Mouse (Mus musculus) midbrain, embryonic 10.5 days (tissue): ENCODE measurements at regions not wholly inside any gene's neighbourhood (a gene's known extent, or its start where the extent isn't known, plus 50 kb on each side); places are given as distances from the start of the nearest gene placed in this dataset.

Experiments used
- DNase-seq: peaks from one replicate; pipeline ENCODE4 v3.0.0-alpha.2; 2017; ENCODE audit warnings: low spot score
- H3K27ac ChIP-seq: fragments of 300-500 bp; sonication (generic); replicated peaks from 2 replicates; pipeline ENCODE4 v1.5.1; 2016; ENCODE audit warnings: mild to moderate bottlenecking
- H3K27me3 ChIP-seq: fragments of 300-500 bp; sonication (generic); 2 replicates; pipeline ENCODE4 v1.6.1; 2016; ENCODE audit warnings: low read depth, mild to moderate bottlenecking; ENCODE audit not compliant: poor library complexity, severe bottlenecking
- H3K36me3 ChIP-seq: fragments of 300-500 bp; sonication (generic); 2 replicates; pipeline ENCODE4 v1.6.1; 2016; ENCODE audit warnings: mild to moderate bottlenecking, moderate library complexity
- H3K4me1 ChIP-seq: fragments of 300-500 bp; sonication (generic); 2 replicates; pipeline ENCODE4 v1.6.1; 2016
- H3K4me3 ChIP-seq: fragments of 300-500 bp; sonication (generic); 2 replicates; pipeline ENCODE4 v1.5.1; 2016; ENCODE audit warnings: mild to moderate bottlenecking, moderate library complexity
- H3K9me3 ChIP-seq: fragments of 300-500 bp; sonication (generic); replicated peaks from 2 replicates; pipeline ENCODE4 v1.6.1; 2016; ENCODE audit warnings: mild to moderate bottlenecking
- WGBS: fragments of 180-500 bp; shearing (Covaris S2); methylation state at CpG from one replicate; pipeline ENCODE4 v1.1.7; 2016; 5-methylcytosine and 5-hydroxymethylcytosine counted together

DNA sequence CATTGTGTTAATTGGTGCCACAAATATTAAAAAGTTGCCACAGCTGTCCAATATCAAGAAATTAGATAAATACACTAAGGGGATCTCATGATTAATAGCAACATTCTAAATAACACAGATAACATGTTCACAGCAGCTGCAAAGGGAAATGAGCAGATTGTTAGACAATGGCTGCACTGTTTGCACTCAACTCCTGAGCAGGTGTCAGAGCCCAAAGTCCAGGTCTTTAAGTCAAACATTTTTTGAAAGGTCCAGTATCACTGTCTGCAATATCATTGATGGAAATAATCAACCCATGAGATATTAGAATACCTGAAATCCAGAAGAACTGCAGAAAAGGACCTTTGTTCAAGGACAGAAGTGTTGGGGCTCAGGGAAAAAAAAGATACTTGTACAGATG lies 53.4 kb upstream of the Enpp6 start:
- peaks cover 4% of the 10 kb centered on the region; the same call in 1 of the 2 replicates for H3K9me3 ChIP-seq
- peaks cover 9% of the 10 kb centered on the region for H3K4me1 ChIP-seq
- H3K36me3 ChIP-seq = no peaks in the 10 kb centered on the region
- H3K27me3 ChIP-seq = peaks cover 14% of the 10 kb centered on the region; the same call in 1 of the 2 replicates
- H3K27ac ChIP-seq = no peak overlapping the region
- no peak for DNase-seq
- H3K4me3 ChIP-seq = no peak overlapping the region

DNA sequence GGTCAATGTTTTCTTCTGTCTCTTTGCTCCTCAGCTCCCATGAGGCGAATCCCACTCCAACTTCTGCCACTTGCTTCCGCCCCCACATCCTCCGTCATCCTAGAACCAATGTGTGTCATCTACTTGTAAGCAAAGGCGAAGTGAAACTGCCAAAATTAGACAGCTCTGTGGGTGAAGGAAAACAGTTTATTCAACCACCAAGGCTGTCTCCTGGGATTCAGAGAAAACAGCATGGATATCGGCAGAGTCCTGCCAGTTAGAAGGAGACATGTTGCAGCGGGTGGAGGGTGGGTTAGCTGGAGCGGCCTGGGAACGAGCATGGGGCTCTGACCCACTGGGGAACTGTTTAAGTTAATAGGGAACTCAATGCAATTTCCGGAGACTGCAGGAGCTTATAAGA lies 52.4 kb upstream of the Enpp6 start:
- H3K9me3 ChIP-seq = peaks cover 4% of the 10 kb centered on the region; the same call in 1 of the 2 replicates
- H3K4me1 ChIP-seq = peaks cover 9% of the 10 kb centered on the region
- WGBS = 86% methylated on average over 9 of the region's 9 CpGs
- H3K27ac ChIP-seq = no peak overlapping the region
- DNase-seq = no peak
- H3K36me3 ChIP-seq = no peaks in the 10 kb centered on the region
- H3K4me3 ChIP-seq = no peak overlapping the region
- H3K27me3 ChIP-seq = peaks cover 10% of the 10 kb centered on the region; the same call in 1 of the 2 replicates

DNA sequence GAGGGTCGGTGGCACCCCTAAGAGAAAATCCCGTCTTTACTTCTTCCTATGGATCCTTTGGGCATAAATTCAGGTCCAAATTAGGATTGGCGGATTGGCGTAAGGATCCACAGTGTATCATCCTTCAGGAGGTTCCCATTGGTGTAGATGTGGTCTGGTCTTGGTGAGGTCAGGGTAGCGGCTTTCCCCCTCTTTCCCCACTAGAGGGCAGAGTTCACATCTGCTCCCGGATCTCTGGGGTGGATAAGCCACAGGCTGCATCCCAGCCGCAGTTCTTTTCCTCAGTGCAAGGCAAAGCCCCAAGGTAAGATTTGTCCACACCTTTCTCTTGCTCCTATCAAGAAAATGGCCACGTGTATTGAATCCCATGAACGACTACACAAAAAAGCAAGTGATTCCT lies 51.8 kb upstream of the Enpp6 start:
- peaks cover 7% of the 10 kb centered on the region; the same call in 1 of the 2 replicates for H3K9me3 ChIP-seq
- H3K4me1 ChIP-seq = peaks cover 9% of the 10 kb centered on the region
- peak; percentile 71 for DNase-seq
- no peak overlapping the region for H3K4me3 ChIP-seq
- H3K27ac ChIP-seq = no peak overlapping the region
- WGBS = 28% methylated on average over 9 of the region's 9 CpGs
- peaks cover 10% of the 10 kb centered on the region; the same call in 1 of the 2 replicates for H3K27me3 ChIP-seq
- H3K36me3 ChIP-seq = no peaks in the 10 kb centered on the region

DNA sequence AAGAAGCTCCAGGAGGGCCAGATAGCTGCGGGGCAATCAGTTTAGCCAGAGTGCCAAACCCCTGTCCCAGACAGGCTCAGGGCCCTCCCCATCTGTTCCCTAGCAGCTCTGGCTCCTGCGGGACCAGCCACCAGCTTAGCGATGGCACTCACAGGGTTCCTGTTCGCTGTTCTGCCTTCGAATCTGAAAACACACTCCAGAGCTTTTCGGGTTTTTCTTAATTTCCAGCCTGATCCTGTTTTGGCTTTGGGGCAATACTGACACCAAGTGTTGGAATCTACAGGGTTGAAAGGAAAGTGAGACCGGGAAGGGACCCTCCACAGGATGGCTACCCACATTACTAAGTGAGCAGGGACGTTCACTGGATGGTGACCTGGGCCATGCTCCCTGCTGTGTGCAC lies 50.6 kb upstream of the Enpp6 start:
- Histone ChIP-seq H3K27ac (no peak overlapping the region), H3K9me3 (peaks cover 15% of the 10 kb centered on the region; the same call in 1 of the 2 replicates), H3K4me3 (no peak overlapping the region), H3K27me3 (peaks cover 10% of the 10 kb centered on the region; the same call in 1 of the 2 replicates), H3K4me1 (peaks cover 9% of the 10 kb centered on the region), H3K36me3 (no peaks in the 10 kb centered on the region)
- 22% methylated on average over 8 of the region's 8 CpGs for WGBS
- peak; percentile 19 for DNase-seq
